Mouse (Mus musculus) bone marrow, adult 2 months (tissue): Measurements from ENCODE around the gene Glis3.

ENCODE experiments used
- CTCF ChIP-seq: fragments of 200-500 bp; IDR thresholded peaks from 2 replicates; pipeline ENCODE4 v1.5.1; 2011; ENCODE audit warnings: low read length, control low read depth; ENCODE audit not compliant: control insufficient read depth, insufficient read depth
- POLR2A ChIP-seq: fragments of 200-500 bp; IDR thresholded peaks from 2 replicates; pipeline ENCODE4 v1.6.1; 2011; ENCODE audit warnings: low read depth, mild to moderate bottlenecking, control low read depth, low read length, borderline replicate concordance; ENCODE audit not compliant: control insufficient read depth

GRCm38 (mm10) chr19:28534964-28535363, 144.9 kb downstream of the Glis3 start:
- TF ChIP-seq POLR2A, result no peak
- TF ChIP-seq CTCF, result no peak
